Mouse (Mus musculus): ENCODE measurements around the gene Edn3.

DNA sequence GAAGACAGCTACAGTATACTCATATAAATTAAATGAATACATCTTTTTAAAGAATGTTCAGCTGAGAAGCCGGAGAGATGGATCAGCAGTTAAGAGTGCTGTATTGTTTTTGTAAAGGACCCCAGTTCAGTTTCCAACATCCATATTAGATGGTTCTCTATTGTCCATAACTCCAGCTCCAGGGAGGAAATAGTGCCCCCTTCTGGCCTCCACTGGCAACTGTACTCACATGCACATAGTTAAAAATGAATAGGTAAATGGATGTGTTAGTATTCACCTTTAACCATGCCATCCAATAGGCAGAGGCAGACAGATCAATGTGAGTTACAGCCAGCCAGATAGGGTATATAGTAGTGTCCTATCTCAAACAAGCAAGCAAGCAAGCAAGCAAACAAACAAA is 48.4 kb upstream of the Edn3 start:
- TF ChIP-seq POLR2A (IDR thresholded peaks at IDR 0.05; ENCODE audit: low read depth, low read length) (no peak), CTCF (IDR thresholded peaks at IDR 0.05; ENCODE audit: borderline replicate concordance, insufficient read depth, low read length) (no peak)

All from embryonic fibroblast, embryonic 13.5 days (primary cell).